Mouse (Mus musculus) forebrain, embryonic 14.5 days (tissue): ENCODE measurements at regions not wholly inside any gene's neighbourhood (a gene's known extent, or its start where the extent isn't known, plus 50 kb on each side); places are given as distances from the start of the nearest gene placed in this dataset.

ENCODE experiments used
- ATAC-seq: fragments of 200-750 bp; cut with Nextera tagmentation; 2 replicates; pipeline ENCODE4 v1.8.0; 2017; ENCODE audit warnings: mild to moderate bottlenecking, moderate library complexity
- DNase-seq: peaks from one replicate; pipeline ENCODE4 v3.0.0-alpha.2; 2015; ENCODE audit warnings: low spot score
- H3K27ac ChIP-seq: fragments of 300-500 bp; sonication (generic); 2 replicates; pipeline ENCODE4 v1.5.1; 2014; ENCODE audit warnings: low read depth, mild to moderate bottlenecking, control low read depth, low read length, moderate library complexity
- H3K27me3 ChIP-seq: fragments of 300-500 bp; sonication (generic); replicated peaks from 2 replicates; pipeline ENCODE4 v1.6.1; 2014; ENCODE audit warnings: low read length, control low read depth, mixed read lengths; ENCODE audit not compliant: control insufficient read depth, insufficient read depth
- H3K36me3 ChIP-seq: fragments of 300-500 bp; sonication (generic); 2 replicates; pipeline ENCODE4 v1.6.1; 2014; ENCODE audit warnings: low read length, control low read depth; ENCODE audit not compliant: control insufficient read depth, insufficient read depth
- H3K4me1 ChIP-seq: fragments of 300-500 bp; sonication (generic); 2 replicates; pipeline ENCODE4 v1.6.1; 2014; ENCODE audit warnings: antibody characterized with exemption, low read length, control low read depth; ENCODE audit not compliant: control insufficient read depth, insufficient read depth
- H3K4me2 ChIP-seq: fragments of 300-500 bp; sonication (generic); 2 replicates; pipeline ENCODE4 v1.6.1; 2014; ENCODE audit warnings: mild to moderate bottlenecking, control low read depth, low read length
- H3K4me3 ChIP-seq: fragments of 300-500 bp; sonication (generic); 2 replicates; pipeline ENCODE4 v1.5.1; 2014; ENCODE audit warnings: low read depth, low read length, control low read depth
- H3K9ac ChIP-seq: fragments of 300-500 bp; sonication (generic); 2 replicates; pipeline ENCODE4 v1.6.1; 2014; ENCODE audit warnings: mild to moderate bottlenecking, low read length, control low read depth, moderate library complexity
- H3K9me3 ChIP-seq: fragments of 300-500 bp; sonication (generic); replicated peaks from 2 replicates; pipeline ENCODE4 v1.6.1; 2016; ENCODE audit warnings: low read length, control low read depth, mixed read lengths; ENCODE audit not compliant: control insufficient read depth
- WGBS: fragments of 180-500 bp; shearing (Covaris S2); extraction: QIAGEN DNeasy Blood & Tissue Kit; methylation state at CpG from one replicate; pipeline ENCODE4 v1.1.7; 2014; 5-methylcytosine and 5-hydroxymethylcytosine counted together

DNA sequence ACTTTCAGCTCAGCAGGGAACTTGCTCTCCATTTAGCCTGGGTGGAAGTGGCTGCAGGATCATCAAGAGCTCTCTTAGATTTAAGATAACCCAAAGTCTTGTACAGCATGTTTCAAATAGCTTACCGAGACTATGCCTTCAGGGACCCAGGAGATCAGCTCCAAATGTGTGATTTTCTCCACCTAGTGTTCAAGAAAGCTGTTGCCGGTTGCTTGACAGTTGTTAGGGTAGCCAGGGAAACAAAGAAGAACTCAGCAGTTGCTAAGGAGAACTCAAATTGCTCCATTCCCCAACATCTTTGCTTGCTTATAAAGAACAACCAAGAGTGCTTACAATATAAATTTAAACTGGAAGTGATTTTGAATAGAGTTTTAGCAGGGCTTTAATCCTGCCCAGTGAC is 91.1 kb upstream of the Tmem108 start:
- H3K27me3 ChIP-seq = no peaks in the 10 kb centered on the region
- H3K4me1 ChIP-seq = no peaks in the 10 kb centered on the region
- WGBS = 77% methylated on average over 2 of the region's 2 CpGs
- H3K27ac ChIP-seq = no peak overlapping the region
- H3K9me3 ChIP-seq = peaks cover 7% of the 10 kb centered on the region; the same call in 1 of the 2 replicates
- H3K9ac ChIP-seq = no peak overlapping the region
- no peak for ATAC-seq
- H3K4me2 ChIP-seq = no peak overlapping the region
- H3K36me3 ChIP-seq = no peaks in the 10 kb centered on the region
- DNase-seq = no peak
- H3K4me3 ChIP-seq = no peak overlapping the region

DNA sequence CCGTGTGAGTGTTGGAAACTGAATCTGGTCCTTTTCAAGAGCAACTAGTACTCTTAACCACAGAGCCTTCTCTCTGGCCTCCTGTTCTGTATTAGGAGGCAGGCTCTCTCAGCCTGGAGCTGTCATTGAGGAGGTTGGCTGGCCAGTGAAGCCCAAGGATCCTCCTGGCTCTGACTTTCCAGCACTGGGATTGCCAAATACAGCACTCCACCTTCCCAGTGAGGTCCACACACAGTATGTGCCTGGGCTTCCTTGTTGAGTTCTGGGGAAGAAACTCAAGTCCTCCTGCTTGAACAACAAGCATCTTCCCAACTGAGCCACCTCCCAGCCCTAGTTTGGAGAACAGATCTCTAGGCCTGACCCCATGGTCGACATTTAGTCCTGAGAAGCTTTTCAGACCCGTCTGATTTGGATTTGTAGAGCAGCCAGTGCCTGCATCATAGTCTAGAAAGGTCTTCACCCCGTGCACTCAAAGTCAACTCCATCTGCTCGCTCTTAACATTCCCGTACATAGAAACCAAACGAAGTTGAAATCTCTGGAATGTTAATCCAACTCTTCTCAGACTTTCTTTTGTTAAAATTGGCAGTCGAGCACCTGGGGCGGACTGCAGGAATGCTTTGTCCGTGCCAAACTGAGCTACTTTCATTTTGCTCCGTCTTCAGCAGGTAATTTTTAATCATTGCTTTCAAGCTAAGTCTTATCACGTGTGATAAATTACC is 99.2 kb upstream of the Tmem108 start:
- no peak for ATAC-seq
- no peak overlapping the region for H3K4me2 ChIP-seq
- no peak overlapping the region for H3K27ac ChIP-seq
- no peaks in the 10 kb centered on the region for H3K36me3 ChIP-seq
- no peaks in the 10 kb centered on the region for H3K4me1 ChIP-seq
- no peak overlapping the region for H3K4me3 ChIP-seq
- H3K27me3 ChIP-seq = no peaks in the 10 kb centered on the region
- no peaks in the 10 kb centered on the region for H3K9me3 ChIP-seq
- no peak overlapping the region for H3K9ac ChIP-seq
- no peak for DNase-seq
- 44% methylated on average over 12 of the region's 12 CpGs for WGBS

DNA sequence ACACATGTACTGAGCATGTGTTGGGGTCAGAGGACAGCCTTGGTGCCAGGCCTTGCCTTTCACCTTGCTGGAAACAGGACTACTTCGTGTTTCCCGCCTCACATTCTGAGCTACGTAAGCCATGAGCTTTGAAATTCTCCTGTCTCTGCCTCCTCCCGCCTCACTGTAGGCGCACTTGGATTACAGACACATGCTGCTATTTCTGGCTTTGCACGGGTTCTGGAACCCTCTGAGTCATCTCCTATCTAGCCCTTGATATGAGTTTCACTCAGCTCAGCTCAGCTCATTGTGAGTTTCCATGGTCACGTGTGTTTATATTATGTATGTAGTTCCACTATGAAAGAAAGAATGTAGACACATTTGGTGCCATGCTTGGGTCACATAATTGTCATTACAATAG is 100.9 kb upstream of the Tmem108 start:
- DNase-seq (no peak), ATAC-seq (no peak)
- Histone ChIP-seq H3K4me2 (no peak overlapping the region), H3K36me3 (no peaks in the 10 kb centered on the region), H3K27me3 (no peaks in the 10 kb centered on the region), H3K4me3 (no peak overlapping the region), H3K4me1 (no peaks in the 10 kb centered on the region), H3K27ac (no peak overlapping the region), H3K9ac (no peak overlapping the region), H3K9me3 (no peaks in the 10 kb centered on the region)
- 92% methylated on average over 7 of the region's 7 CpGs for WGBS

- Histone ChIP-seq H3K9me3 (no peaks in the 10 kb centered on the region), H3K27ac (no peak overlapping the region), H3K4me2 (no peak overlapping the region), H3K9ac (no peak overlapping the region), H3K4me3 (no peak overlapping the region), H3K27me3 (no peaks in the 10 kb centered on the region), H3K4me1 (no peaks in the 10 kb centered on the region), H3K36me3 (no peaks in the 10 kb centered on the region)
- DNase-seq (peak; percentile 58), ATAC-seq (no peak)
- WGBS = 64% methylated on average over 9 of the region's 9 CpGs
Observed at GRCm38 (mm10) chr9:103867433-103868209, 106.0 kb upstream of the Tmem108 start.

DNA sequence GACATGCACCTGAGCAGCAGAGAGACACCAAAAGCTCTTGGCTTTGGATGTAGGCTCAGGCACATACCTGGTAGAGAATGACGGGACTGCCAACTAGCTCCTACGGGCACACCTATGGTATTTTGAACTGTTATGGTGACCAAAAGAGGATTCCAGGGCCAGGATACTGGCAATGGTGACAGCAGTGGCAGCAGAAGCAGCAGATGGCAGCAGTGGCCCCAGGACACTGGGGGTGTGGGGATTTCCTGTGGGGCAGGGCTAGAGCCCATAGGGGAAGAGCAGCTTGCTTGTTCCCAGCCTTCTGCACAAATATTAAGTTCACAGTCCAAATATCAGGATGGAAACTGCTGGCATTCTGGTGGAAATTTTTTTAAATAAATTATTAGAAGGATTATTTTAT is 107.6 kb upstream of the Tmem108 start:
- Histone ChIP-seq H3K4me3 (no peak overlapping the region), H3K4me2 (no peak overlapping the region), H3K27ac (no peak overlapping the region), H3K9ac (no peak overlapping the region), H3K9me3 (no peaks in the 10 kb centered on the region), H3K36me3 (no peaks in the 10 kb centered on the region), H3K27me3 (no peaks in the 10 kb centered on the region), H3K4me1 (no peaks in the 10 kb centered on the region)
- WGBS = 98% methylated on average over 2 of the region's 2 CpGs
- ATAC-seq = no peak
- DNase-seq = no peak

DNA sequence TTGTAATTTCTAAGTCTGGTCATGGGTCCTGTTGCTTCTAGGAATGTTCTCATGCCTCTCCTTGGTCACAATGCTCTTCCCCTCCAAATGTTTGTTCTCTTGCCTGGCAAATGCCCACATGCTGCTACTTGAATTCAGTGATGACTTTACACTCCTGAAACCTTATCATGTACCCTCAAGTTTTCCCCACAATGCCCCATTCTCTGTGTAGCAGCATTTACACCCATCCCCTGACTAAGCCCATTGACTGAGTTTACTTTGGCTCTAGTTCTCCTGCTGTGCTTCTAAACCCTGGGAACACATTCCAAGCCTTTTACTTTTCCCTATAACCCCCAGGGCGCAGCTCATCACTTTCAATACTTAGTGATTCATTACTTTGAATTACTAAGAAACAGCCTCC is 110.5 kb upstream of the Tmem108 start:
- H3K27ac ChIP-seq = no peak overlapping the region
- no peak overlapping the region for H3K9ac ChIP-seq
- no peaks in the 10 kb centered on the region for H3K4me1 ChIP-seq
- no peaks in the 10 kb centered on the region for H3K9me3 ChIP-seq
- WGBS = 64% methylated on average over 1 of the region's 1 CpGs
- no peaks in the 10 kb centered on the region for H3K27me3 ChIP-seq
- ATAC-seq (no peak), DNase-seq (no peak)
- no peaks in the 10 kb centered on the region for H3K36me3 ChIP-seq
- no peak overlapping the region for H3K4me3 ChIP-seq
- no peak overlapping the region for H3K4me2 ChIP-seq

- Histone ChIP-seq H3K27me3 (no peaks in the 10 kb centered on the region), H3K27ac (no peak overlapping the region), H3K4me1 (no peaks in the 10 kb centered on the region), H3K4me3 (no peak overlapping the region), H3K36me3 (no peaks in the 10 kb centered on the region), H3K4me2 (no peak overlapping the region), H3K9me3 (no peaks in the 10 kb centered on the region), H3K9ac (no peak overlapping the region)
- no peak for DNase-seq
- ATAC-seq = no peak
- WGBS = 83% methylated on average over 9 of the region's 9 CpGs
Observed at GRCm38 (mm10) chr9:103873876-103874275, 112.2 kb upstream of the Tmem108 start.

- no peak for DNase-seq
- Histone ChIP-seq H3K9ac (no peak overlapping the region), H3K9me3 (no peaks in the 10 kb centered on the region), H3K4me2 (no peak overlapping the region), H3K27ac (no peak overlapping the region), H3K4me1 (no peaks in the 10 kb centered on the region), H3K27me3 (no peaks in the 10 kb centered on the region), H3K4me3 (no peak overlapping the region), H3K36me3 (no peaks in the 10 kb centered on the region)
- 91% methylated on average over 2 of the region's 2 CpGs for WGBS
- no peak for ATAC-seq
Observed at GRCm38 (mm10) chr9:103877851-103878250, 116.2 kb upstream of the Tmem108 start.

DNA sequence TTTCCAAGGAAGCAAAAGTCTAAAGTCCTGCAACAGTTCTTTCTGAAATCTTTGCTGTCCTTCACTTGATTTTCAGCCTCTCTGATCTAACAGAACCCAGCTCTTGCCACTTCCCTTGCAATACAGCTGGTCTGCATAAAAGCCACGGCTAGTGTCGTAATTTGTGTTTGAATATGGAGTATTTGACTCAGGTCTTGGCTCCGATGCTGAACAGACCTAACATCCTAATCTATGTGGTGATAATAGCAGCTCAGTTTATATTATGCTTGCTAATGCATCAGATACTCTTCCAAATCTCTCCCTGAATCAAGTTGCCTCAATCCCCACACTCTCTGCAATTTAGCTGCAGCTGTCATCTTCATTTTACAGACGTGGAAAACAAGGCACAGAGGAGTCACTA is 109.5 kb upstream of the Nphp3 start:
- ATAC-seq (no peak), DNase-seq (no peak)
- Histone ChIP-seq H3K36me3 (no peaks in the 10 kb centered on the region), H3K9me3 (no peaks in the 10 kb centered on the region), H3K27me3 (no peaks in the 10 kb centered on the region), H3K4me2 (no peak overlapping the region), H3K4me3 (no peak overlapping the region), H3K9ac (no peak overlapping the region), H3K27ac (no peak overlapping the region), H3K4me1 (no peaks in the 10 kb centered on the region)
- 84% methylated on average over 4 of the region's 4 CpGs for WGBS
